Mouse (Mus musculus) lung, postnatal 10 days (tissue): Measurements from ENCODE around the gene Ggact.

Experiments used
- DNase-seq: peaks from one replicate; pipeline ENCODE4 v3.0.0; 2021

Gene Ggact

DNA sequence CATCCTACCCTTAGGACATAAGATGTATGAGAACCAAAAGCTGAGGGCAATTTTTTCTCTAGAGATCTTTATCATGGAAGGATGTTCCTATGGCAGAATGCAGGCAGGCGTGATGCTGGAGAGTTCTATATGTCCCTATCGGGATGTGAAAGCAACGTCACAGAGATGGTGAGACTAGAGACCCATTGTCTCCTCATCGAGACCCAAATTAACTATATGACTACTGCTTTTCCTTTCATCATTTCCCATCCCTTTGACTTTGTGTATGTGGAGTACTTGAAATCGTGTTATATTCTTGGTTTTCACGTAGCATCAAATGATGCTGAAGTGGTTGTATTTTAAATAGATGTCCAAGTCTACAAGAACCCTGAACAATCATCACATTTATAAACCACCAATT is at the start of gene Ggact:
Ggact (minus strand) TSS at position 101 of the 400 bp plus-strand sequence.
- no peak for DNase-seq

DNA sequence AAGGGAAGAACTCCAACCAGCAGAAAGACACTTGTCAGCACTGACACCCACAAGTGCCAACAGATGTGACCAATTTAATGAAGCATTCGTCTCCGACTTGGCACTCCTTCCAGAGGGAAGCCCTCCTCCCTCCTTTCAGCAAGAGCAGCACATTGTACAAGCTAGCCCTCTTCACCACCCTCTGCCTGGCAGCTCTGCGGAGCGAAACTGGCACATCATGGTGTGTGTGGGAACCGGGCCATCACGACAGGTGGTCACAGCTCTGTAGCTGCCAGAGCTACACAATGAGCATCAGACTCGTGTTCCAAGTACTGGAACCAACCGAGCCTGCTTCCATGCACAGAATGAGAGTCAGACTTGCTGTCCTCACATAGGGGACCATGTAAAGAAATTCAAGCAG is 44.4 kb upstream of the Ggact start:
- no peak for DNase-seq

DNA sequence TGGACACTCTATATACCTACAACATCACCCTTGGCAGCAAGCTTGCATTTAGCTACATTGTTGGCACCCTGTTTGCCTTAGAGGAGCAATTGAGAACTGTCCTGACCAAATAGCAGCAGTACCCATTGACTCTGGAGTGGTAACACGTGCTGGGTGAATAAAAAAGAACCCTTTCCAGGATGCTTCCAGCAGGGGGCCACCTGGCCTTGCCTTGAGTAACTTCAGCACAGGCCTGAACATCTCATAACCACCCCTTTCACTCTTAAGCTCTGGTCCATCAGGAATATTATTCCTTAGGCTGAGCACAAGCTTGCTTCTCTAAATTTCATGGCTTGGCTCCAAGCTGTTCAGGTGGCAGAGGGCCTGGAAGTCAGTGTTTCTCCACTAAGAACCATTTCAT is 39.8 kb upstream of the Ggact start:
- DNase-seq: peak; percentile 63

DNA sequence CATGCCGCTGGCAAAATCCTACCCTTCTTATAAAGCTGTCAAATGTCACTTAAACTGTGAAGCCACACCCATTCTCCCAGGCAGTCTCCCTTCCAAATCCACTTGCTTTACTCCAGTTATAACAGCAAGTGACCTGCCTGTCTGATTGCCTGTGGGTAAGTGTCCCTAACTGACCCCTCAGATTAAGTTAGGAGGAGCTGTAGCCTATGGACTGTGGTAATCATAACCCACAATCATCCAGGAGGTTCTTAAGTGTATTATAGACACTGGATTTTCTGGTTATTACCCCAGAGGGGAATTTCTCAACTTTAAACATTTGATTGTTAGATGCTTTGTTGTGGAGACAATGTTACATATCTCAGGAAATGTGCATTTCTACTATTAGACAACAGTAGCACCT is 39.0 kb upstream of the Ggact start:
- no peak for DNase-seq

DNA sequence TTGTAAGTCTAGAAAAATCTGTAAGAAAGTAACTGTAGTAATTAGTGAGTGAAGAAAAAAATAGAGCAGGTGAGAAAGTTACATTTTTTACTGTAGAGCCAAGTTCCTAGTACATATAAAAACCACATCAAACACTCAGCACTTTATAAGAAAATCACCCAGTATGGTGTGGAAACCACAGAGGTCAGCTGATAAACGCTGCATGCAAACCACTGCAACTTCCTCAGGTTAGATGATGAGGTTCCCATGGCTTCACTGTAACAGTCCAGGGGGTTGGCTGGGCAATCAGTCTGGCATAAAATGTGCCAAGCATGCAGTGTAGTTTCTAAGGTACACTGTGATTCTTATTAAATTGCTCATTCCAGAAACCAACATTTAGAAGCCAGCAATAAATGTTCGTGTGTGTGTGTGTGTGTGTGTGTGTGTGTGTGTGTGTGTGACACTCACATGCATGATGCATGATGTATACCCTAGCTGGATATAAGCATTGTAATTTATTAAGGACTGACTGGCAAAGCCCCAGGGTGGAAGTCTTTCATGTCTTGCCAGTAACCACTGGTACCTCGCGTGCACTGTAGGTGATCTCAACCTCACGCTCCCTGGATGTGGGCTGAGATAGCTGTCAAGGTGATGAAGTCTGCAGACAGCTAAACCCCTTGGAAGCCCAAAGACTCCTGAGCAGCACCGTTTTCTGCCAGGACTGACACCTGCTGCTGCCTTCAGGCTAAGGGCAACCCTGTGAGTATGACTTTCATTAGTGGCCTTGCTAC is 38.3 kb upstream of the Ggact start:
- DNase-seq: no peak

DNA sequence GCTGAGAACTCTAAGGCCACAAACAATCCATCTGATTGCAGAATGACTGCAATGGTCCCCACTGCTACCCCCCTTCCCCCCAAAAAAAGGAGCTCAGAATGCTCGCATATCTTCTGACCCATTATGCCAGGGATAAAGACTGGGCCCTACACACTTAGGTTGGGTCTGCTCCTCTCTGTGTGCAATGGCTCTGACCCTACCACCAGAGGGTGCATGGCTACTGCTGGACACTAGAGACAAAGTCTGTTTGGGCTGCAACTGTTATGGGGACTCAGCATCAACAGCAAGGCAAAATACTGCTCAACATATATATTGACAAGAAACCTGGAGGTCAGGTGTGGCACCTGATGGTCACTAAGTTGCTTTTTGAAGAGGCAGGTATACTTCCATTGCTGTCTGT is 37.4 kb upstream of the Ggact start:
- no peak for DNase-seq

DNA sequence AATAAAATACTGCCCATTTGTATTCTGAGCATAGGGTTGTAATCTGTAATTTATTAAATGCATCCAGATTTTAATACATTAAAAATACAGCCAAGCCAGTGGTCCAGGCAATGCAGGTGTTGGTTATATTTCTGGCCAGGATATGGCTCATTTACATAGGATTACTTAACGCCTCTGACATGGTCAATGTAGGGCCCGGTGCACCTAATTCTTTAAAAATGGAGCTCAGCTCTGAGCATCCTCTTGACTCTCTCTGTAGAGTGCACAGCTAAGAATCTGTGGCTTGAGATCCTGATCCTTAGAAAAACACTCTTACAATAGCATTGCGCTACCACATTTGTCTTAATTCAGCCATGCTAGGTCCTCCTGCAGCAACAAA is 29.9 kb upstream of the Ggact start:
- DNase-seq: no peak

DNA sequence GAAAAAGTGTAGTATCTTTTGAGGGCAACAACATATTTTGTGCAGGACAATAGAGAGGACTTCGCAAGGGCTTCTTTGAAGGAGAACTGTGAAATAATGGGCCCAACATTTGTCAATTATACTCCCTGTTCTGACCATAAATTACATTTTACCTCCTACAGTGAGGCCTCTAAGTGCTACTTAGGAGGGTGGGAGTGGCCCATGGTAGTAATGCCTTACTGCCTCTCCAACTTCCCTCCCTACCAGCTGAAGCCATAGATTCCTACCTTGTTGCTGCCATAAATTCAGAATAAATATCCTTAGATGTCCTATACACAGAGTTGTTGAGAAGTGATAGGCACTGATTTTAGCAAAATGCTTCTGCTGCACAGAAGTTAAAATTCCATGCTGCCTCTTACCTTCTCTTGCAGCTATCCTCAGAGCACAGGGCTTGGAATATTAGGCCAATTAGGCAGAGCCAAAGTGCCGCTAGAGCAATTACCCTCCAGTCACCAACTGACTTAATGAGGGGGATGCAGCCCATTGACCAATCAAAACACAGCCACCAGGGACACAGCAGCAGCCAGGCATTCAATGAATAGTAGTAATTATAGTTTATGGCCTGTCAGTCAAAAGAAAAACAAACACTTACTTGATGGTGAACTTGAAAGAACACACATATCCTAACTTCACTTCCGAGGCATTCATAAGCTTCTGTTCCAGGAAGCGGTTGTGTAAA is 29.4 kb upstream of the Ggact start:
- no peak for DNase-seq

DNA sequence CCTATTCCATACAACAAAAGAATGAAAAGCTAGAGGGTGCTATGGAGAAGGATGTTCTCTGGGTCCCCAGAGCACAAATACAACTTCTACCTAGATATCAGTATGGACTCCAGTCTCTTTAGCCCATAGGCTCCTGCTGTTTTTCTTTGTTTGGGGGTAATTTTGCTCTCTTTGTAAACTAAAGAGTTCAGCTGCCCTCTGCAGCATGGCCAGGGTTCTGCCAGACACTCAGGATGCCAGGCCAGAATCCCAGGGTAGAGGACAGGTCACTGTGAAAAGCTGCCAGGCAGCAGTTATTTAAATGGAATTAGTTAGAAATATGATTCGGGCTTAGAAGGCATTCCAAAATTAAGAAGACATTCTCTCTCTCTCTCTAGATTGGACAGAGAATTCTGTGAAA is 22.9 kb upstream of the Ggact start:
- DNase-seq: no peak

DNA sequence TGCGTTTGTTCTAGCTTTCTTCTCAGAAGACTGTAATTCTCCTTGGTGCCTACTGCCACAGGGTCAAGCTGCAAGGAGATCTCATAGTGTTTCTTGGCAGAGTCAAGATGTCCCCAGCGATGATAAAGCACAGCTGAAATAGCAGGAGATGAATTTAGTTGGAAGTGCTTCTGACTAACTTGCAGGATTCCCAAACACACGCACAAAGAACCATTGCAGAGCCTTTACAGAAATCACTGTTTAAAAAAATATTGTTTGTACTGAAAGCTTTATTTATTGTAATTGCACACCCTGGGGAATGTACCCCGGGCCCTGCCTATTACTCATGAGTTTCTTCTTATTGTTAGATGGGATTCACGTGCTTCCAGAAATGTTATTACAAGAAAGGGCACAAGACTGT is 6.5 kb upstream of the Ggact start:
- no peak for DNase-seq

DNA sequence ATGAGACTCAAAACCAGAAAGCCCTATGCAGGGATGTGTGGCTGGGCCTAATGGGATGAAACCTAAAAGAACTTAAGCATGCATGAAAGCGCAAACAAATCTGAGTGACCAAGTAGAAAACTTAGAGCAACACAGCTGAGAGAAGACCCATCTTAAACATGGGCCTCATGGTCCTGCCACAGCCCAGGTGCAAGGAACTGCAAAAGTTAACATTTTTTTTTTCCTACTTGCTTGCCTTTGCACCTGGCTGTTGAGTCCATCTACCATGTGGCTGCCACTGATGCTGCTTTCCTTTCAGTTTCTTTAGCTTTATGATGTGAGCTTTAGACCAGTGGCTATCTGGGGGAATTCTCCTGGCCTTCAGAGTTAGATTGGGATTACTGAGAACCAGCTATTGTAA is 4.1 kb upstream of the Ggact start:
- no peak for DNase-seq

DNA sequence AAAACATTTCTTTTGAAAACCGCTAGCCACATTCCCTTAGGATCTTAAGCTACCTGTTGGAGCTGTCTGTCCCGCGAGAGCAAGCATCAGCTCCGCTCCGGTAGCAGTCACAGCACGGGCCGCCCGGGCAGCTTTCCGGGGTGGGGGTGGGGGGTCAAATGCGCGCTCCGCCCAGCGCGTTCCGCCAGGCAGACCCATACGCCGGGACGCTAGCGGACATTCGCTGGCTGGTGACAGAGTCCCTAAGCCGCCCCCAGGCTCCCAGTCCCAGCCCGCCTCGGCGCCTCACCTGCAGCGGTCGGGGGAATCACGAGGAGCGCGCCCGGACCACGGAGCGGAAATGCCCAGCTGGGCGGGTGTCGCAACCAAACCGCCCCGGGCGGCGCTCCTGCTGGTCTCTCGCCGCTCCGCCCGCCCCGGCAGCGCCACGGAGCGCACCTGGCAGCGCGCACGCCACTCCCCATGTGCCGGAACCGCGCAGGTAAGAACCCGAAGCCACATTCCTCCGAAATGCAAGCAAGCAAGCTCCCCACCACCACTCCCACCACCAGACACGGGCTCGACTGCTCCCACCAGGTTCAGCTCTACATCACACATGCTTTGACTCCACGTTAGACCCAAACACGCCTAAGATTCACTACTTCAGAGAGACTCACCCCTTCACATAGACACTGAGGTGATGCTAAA is 602 bp downstream of the Ggact start:
- peak; percentile 68 for DNase-seq

DNA sequence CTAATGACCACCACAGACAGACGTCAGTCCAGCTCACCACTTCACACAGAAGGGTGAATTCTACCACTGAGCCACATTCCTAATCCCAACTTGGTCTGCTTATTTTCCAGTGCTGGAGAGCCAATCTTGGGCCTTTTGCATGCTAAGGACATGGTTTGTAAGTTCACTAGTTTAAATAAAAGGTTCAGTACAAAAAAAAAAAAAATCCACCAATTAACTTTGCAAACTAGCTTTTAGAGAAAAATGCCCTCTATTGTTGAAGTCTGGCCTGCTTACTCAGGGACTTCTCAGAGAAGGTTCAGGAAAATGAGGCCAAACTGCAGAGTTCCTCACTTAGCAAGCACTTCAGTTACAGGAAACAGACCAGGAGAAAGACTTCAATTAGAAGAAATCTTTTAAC is 1.4 kb downstream of the Ggact start:
- no peak for DNase-seq

DNA sequence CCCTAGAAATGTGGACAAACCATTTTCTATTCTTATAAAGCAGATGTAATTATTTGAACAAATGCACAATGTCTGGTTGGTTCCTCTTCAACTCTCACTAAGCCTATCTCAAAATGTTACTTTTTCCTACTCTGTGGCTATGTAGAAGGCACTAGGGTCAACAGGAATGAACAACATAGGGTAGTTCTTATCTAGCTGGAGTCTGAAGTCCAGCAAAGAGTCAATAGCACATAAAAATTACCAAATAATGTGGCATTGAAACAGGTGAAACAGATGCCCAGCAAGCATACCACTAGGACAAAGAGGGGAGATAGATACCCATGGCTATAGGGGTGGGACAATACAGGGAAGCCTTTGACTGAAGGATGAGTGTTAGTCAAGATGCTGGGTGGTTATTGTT is 2.3 kb downstream of the Ggact start:
- DNase-seq: no peak

DNA sequence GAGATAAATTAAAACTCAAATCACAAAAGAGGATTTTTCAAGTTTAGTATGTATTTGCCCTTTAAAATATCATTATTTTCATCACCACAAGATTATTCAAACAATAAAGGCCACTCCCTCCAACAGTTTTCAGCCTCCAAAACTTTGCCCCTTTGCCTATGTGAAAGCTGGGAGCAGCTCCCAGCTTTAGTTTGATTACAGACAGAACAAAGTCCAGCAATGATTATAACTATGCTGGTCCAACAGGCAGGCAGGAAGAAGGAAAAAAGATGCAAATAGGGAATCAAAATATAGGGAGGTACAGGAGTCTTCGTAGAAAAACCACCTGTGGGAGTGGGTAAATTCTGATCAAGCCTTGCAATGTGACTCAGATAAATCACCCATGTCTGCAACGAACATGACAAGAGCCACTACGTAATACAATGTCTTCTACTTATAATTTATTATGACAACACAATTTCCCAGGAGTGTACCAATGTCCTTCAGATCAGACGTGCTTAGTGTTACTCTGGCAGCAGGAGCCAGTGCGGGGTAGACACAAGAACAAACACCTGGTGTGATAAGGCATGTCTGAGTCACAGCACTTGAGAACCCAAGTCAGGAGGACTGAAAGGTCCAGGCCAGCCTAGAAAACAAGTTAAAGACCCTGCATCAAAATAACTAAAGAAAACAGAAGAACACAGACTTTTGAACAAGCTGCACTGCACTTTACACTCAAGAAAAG is 4.0 kb downstream of the Ggact start:
- peak; percentile 7 for DNase-seq

DNA sequence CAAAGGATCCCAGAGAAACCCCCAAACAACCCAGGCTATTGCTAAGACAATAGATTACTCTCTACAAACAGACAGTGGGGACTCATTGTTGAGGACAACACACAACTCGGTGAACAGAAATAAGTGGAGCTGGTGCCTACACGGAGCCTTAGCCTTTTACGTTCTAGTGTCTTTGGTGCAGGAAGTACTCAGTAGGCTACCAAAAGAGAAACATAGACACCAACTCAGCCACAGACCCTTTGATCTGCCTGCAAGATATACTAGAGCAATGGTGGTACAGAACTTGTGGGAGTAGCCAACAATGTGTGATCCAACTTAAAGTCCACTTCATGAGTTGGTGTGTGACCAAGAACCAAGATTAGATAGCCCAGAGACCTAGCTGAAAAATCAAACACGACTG is 5.5 kb downstream of the Ggact start:
- no peak for DNase-seq

DNA sequence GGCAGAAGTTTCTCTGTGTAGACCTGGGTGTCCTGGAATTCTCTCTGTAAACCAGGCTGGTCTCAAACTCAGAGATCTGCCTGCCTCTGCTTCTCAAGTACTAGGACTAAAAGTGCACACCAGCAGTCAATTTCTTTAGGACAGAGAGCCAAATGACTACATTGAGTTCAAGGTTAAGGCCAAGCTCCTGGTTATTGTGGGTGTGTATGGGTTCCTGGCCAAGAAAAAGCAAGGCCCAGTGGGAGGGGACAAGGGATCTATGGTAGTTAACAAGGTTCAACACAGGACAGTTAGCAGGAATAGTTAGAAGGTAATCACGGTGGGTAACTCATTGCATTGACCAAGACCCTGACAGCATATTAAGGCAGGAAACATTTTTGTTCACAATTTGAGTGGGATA is 8.6 kb downstream of the Ggact start:
- no peak for DNase-seq

DNA sequence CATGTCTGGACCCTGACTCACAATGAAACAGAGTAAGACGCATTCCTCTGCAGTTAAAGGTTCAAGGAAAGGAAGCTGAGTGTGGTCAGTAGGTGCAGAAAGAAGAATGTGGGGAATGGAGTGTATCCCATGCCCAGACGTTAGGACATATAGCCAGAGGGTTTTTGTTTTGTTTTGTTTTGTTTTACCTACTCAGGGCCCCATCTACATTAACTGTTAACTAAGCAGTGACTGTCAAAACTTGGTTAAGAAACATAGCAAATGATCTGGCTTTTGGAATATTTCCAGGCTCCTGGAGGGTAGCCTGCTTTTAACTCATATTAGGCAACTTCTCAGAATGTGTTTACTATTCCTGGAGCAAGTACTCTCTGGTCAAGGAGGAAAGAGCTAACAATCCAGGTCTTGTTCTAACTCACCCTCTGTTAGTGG is 9.6 kb downstream of the Ggact start:
- DNase-seq: peak; percentile 16

DNA sequence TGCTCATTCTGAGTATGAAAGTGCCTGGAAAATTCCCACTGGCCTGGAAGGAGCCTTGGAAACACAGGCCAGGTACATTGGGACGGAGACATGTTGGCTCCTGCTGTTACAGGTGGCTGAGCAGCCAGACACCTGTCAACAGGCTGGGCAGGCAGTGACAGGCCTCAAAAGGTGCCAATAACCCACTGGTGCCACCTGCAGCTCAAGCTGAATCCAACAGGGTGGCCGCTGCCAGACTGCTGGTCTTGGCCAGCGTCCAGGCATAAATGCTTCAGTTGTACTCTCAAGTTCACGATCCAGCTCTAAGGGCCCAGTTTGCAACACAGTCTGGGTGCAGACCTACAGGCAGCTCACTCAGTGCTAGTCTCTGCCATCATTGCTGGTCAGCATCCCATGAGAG is 10.7 kb downstream of the Ggact start:
- DNase-seq: peak; percentile 78

DNA sequence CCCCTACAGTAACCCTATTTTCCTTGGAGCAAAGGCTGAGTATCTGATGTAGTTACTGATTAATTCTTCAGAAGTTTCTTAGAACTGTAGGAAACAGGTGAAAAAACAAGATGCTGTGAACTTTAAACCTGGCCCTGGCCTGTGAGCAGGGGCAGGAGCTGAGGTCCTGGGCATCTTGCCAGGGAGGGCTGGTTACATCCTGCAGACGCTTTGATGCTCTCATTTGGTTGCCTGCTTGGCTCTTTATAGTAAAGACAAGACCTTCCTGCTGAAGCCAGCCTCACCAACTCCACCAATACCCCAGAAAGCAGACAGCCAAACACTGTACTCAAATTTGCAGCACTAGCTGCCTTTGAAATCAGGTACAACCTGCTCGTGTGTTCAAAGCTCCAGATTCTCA is 11.4 kb downstream of the Ggact start:
- DNase-seq: peak; percentile 24

DNA sequence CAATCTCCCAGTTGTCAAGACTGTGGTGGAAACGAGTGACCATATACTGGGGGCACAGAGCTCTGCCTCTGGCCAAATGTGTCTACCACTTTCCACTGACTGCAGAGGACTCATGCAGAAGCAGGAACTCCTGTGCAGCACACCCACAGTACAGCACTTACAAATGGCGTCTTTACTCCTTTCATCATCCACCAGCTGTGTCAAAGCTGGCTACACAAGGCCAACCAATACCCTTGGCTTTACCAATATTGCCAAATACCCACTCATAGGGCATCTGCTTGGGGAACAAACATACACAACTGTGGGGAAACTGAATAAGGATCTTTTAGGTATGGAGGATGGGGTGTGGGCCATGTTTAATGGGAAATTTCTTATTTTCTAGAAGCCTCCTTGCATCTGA is 11.8 kb downstream of the Ggact start:
- no peak for DNase-seq

DNA sequence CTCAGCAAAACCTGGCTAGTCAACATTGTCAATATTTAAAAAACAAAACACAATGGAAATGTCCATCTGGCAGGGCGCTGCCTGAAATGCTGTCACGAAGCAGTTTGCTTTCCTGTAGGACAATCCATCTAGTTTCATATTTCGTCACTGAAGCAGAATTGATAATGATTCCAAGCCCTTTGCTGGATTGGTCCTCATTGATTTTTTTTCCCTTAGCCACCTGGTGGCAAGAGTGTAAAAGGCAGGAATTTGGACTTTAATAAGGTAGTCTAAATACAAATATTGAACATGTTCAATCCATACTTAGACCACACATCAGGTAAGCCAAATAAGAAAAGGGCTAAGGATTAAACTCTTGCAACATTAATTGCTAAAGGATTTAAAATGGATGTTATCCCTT is 12.4 kb downstream of the Ggact start:
- DNase-seq: no peak

DNA sequence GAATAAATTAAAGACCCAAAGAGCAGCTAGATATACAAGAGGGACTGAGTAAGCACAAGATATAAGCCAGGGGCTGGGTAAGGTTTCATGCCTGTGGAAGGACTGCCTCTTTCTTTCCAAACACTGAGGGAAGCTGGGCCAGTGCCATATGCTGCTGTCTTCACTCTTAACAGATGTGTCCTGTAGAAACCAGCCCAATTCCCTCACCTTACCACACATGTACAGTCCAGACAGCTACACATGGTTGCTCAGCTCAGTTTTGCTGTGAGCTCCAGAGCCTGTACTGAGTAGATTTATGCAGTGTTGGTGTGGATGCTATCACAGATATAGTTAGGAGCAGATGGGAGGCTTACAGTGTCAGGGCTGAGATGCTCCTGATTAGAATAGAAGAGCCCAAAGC is 12.9 kb downstream of the Ggact start:
- DNase-seq: no peak

DNA sequence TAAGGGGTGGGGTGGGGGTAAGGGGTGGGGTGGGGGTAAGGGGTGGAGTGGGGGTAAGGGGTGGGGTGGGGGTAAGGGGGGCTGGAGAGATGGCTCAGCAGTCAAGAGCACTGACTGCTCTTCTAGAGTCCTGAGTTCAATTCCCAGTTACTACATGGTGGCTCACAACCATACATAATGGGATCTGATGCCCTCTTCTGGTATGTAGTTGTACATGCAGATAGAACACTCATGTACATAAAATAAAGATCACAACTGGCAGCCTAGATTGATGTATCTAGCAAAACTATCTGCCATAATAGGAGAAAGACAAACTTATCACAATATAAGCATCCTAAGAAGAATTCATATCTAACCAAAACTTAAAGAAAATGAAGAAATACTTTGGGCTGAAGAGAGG is 15.0 kb downstream of the Ggact start:
- DNase-seq: no peak
